In the genomic region with DNA sequence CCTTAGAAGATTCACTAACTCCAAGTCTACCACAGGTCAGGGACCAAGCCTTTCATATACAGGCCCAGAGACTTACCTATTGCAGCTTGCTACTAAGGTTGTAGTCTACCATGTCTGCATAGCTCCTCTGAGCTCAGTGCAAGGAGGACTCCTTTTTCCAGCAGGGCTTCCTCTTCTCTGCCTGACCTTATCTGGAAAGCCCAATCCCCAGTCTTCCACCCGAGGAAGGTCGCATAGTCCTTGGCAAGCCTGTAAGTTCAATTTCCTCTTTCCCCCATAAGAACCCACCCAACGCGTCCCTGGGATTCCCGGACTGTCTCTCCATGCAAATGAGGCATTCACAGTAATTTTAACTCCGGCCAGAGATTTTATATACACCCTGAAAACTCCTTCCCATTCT, we compare ENCODE assay signal across 28 mouse cellular contexts.
DNase-seq lines count a peak whose midpoint lies in the region; ATAC-seq and TF ChIP-seq lines count a peak whose summit lies in the region.
"Had no signal": no experiment of that assay in that cellular context is flagged by ENCODE, and none has a peak within 500 bp of the region (broad histone marks: within the 10 kb centered on the region; RNA-seq: fewer than 3 reads in every experiment).

No protein-coding gene starts in this region.

- 57% methylated on average over 6 of the region's 6 CpGs for WGBS in heart, embryonic 11.5 days (ENCODE audit: insufficient replicate concordance)
- WGBS in hindbrain, embryonic 10.5 days: 84% methylated on average over 6 of the region's 6 CpGs
- WGBS in hindbrain, postnatal 0 days: 82% methylated on average over 6 of the region's 6 CpGs
- 87% methylated on average over 6 of the region's 6 CpGs for WGBS in neural tube, embryonic 13.5 days
- 88% methylated on average over 6 of the region's 6 CpGs for WGBS in neural tube, embryonic 15.5 days

- no peak for TF ChIP-seq CTCF in hindbrain, postnatal 0 days (IDR thresholded peaks at IDR 0.05; ENCODE audit: low read depth)

- no peak for ATAC-seq in heart, embryonic 11.5 days (replicated peaks; ENCODE audit: insufficient number of reproducible peaks, low FRiP score, low TSS enrichment)
- ATAC-seq in hindbrain, postnatal 0 days: no peak
- no peak for ATAC-seq in neural tube, embryonic 13.5 days (ENCODE audit: low read depth)
- ATAC-seq in neural tube, embryonic 15.5 days (ENCODE audit: low FRiP score): no peak
- ATAC-seq: forebrain, embryonic 14.5 days; hindbrain, embryonic 16.5 days; intestine, embryonic 15.5 days; midbrain, embryonic 15.5 days had no signal

- H3K36me3 ChIP-seq in heart, embryonic 11.5 days (ENCODE audit: control insufficient read depth, insufficient read depth, low read length): no peaks in the 10 kb centered on the region
- H3K36me3 ChIP-seq in hindbrain, embryonic 10.5 days: no peaks in the 10 kb centered on the region
- H3K36me3 ChIP-seq in hindbrain, postnatal 0 days (ENCODE audit: insufficient read depth, low read length): no peaks in the 10 kb centered on the region
- no peaks in the 10 kb centered on the region for H3K36me3 ChIP-seq in neural tube, embryonic 13.5 days
- H3K36me3 ChIP-seq in neural tube, embryonic 15.5 days: no peaks in the 10 kb centered on the region
- H3K36me3 ChIP-seq: embryonic facial prominence, embryonic 12.5 days; intestine, embryonic 15.5 days; midbrain, embryonic 10.5 days; midbrain, embryonic 15.5 days had no signal

- no peak overlapping the region for H3K4me2 ChIP-seq in heart, embryonic 11.5 days
- no peak overlapping the region for H3K4me2 ChIP-seq in hindbrain, postnatal 0 days (ENCODE audit: low read depth, low read length)
- H3K4me2 ChIP-seq in neural tube, embryonic 13.5 days: no peak overlapping the region
- H3K4me2 ChIP-seq in neural tube, embryonic 15.5 days: no peak overlapping the region
- H3K4me2 ChIP-seq: embryonic facial prominence, embryonic 12.5 days; intestine, embryonic 15.5 days; midbrain, embryonic 15.5 days had no signal

- DNase-seq in heart, adult 9 months (ENCODE audit: low spot score in 2 of 2): no peak
- no peak for DNase-seq in hindbrain, embryonic 10.5 days (ENCODE audit: low spot score)
- no peak for DNase-seq in hindbrain, postnatal 0 days (ENCODE audit: low spot score)
- DNase-seq in frontal cortex, postnatal 10 days (ENCODE audit: low spot score in 2 of 2): no peak
- DNase-seq: adrenal gland, postnatal 14 days; cerebellum, adult 11 months; cerebellum, adult 9-10 months; embryo, embryonic 11 days; gastrocnemius, postnatal 25 days; kidney, adult 8-10 months; kidney, postnatal 10 days; layer of hippocampus, postnatal 36 days; left cerebral cortex, postnatal 4 days; lung, adult 2 months; lung, postnatal 10 days; right cerebral cortex, postnatal 4 days; thymus, adult 2 months; thymus, postnatal 36 days had no signal

- H3K4me3 ChIP-seq in heart, embryonic 11.5 days (ENCODE audit: low read depth, low read length): no peak overlapping the region
- no peak overlapping the region for H3K4me3 ChIP-seq in hindbrain, embryonic 10.5 days
- H3K4me3 ChIP-seq in hindbrain, postnatal 0 days (ENCODE audit: low read length): no peak overlapping the region
- no peak overlapping the region for H3K4me3 ChIP-seq in neural tube, embryonic 13.5 days
- no peak overlapping the region for H3K4me3 ChIP-seq in neural tube, embryonic 15.5 days (replicated peaks)
- H3K4me3 ChIP-seq: embryonic facial prominence, embryonic 12.5 days; intestine, embryonic 15.5 days; midbrain, embryonic 10.5 days; midbrain, embryonic 15.5 days had no signal

- no peaks in the 10 kb centered on the region for H3K27me3 ChIP-seq in heart, embryonic 11.5 days (ENCODE audit: control insufficient read depth, insufficient read depth, low read length)
- H3K27me3 ChIP-seq in hindbrain, embryonic 10.5 days (ENCODE audit: insufficient read depth, poor library complexity, severe bottlenecking): no peaks in the 10 kb centered on the region
- no peaks in the 10 kb centered on the region for H3K27me3 ChIP-seq in hindbrain, postnatal 0 days (ENCODE audit: insufficient read depth, low read length)
- H3K27me3 ChIP-seq in neural tube, embryonic 13.5 days: no peaks in the 10 kb centered on the region
- no peaks in the 10 kb centered on the region for H3K27me3 ChIP-seq in neural tube, embryonic 15.5 days (replicated peaks)
- H3K27me3 ChIP-seq: embryonic facial prominence, embryonic 12.5 days; intestine, embryonic 15.5 days; midbrain, embryonic 15.5 days had no signal

- no peak overlapping the region for H3K9ac ChIP-seq in heart, embryonic 11.5 days (ENCODE audit: low read depth, low read length)
- H3K9ac ChIP-seq in hindbrain, postnatal 0 days (replicated peaks; ENCODE audit: low read length): no peak overlapping the region
- no peak overlapping the region for H3K9ac ChIP-seq in neural tube, embryonic 13.5 days
- H3K9ac ChIP-seq in neural tube, embryonic 15.5 days (replicated peaks): no peak overlapping the region
- H3K9ac ChIP-seq: embryonic facial prominence, embryonic 12.5 days; intestine, embryonic 15.5 days; midbrain, embryonic 15.5 days had no signal

- 0 out of 2 replicates have a peak overlapping the region, but pooled peaks have one; percentile 1 for H3K27ac ChIP-seq in heart, embryonic 11.5 days (ENCODE audit: low read depth, low read length)
- 0 out of 2 replicates have a peak overlapping the region, but pooled peaks have one; percentile 6 for H3K27ac ChIP-seq in hindbrain, embryonic 10.5 days
- H3K27ac ChIP-seq in hindbrain, postnatal 0 days: no peak overlapping the region
- H3K27ac ChIP-seq in neural tube, embryonic 13.5 days (replicated peaks): 0 out of 2 replicates have a peak overlapping the region, but pooled peaks have one; percentile 46
- H3K27ac ChIP-seq in neural tube, embryonic 15.5 days (replicated peaks): no peak overlapping the region
- H3K27ac ChIP-seq: embryonic facial prominence, embryonic 12.5 days; intestine, embryonic 15.5 days; macrophage; midbrain, embryonic 15.5 days had no signal

- no peaks in the 10 kb centered on the region for H3K9me3 ChIP-seq in heart, embryonic 11.5 days (replicated peaks; ENCODE audit: control insufficient read depth, low read length)
- no peaks in the 10 kb centered on the region for H3K9me3 ChIP-seq in hindbrain, embryonic 10.5 days
- H3K9me3 ChIP-seq in hindbrain, postnatal 0 days (ENCODE audit: low read length): no peaks in the 10 kb centered on the region
- no peaks in the 10 kb centered on the region for H3K9me3 ChIP-seq in neural tube, embryonic 13.5 days
- H3K9me3 ChIP-seq in neural tube, embryonic 15.5 days (replicated peaks): no peaks in the 10 kb centered on the region
- H3K9me3 ChIP-seq: embryonic facial prominence, embryonic 12.5 days; intestine, embryonic 15.5 days; midbrain, embryonic 10.5 days; midbrain, embryonic 15.5 days had no signal

- peaks cover 52% of the 10 kb centered on the region for H3K4me1 ChIP-seq in heart, embryonic 11.5 days (ENCODE audit: control insufficient read depth, insufficient read depth, low read length)
- H3K4me1 ChIP-seq in hindbrain, embryonic 10.5 days (replicated peaks): peaks cover 30% of the 10 kb centered on the region
- H3K4me1 ChIP-seq in hindbrain, postnatal 0 days (ENCODE audit: insufficient read depth, low read length): peaks cover 11% of the 10 kb centered on the region; the same call in 1 of the 2 replicates
- peaks cover 48% of the 10 kb centered on the region for H3K4me1 ChIP-seq in neural tube, embryonic 13.5 days (replicated peaks)
- peaks cover 29% of the 10 kb centered on the region for H3K4me1 ChIP-seq in neural tube, embryonic 15.5 days

Comparison
In these comparisons a context has a peak if more than half of its experiments do, and no peak if none do; other contexts are left out.
1. H3K27ac ChIP-seq: peak in heart, embryonic 11.5 days (single experiment), hindbrain, embryonic 10.5 days (single experiment) and neural tube, embryonic 13.5 days (single experiment); none in hindbrain, postnatal 0 days (single experiment) and neural tube, embryonic 15.5 days (single experiment).